Mouse (Mus musculus) duodenum, adult 2 months (tissue): ENCODE results near the gene Pofut1. TPM values are rescaled to one million over a fixed set of nuclear protein-coding genes. Genes with fewer than 3 reads are reported as not detected.

ENCODE experiments used
- polyA plus RNA-seq: library from polyadenylated mRNA; depleted of rRNA; stranded (reverse); fragments of >200 nt; gene quantifications from 2 replicates; pipeline ENCODE4 v1.2.3, GENCODE M21; 2012; ENCODE audit warnings: low replicate concordance; rRNA removed

Pofut1 gene
- 13.4 and 16.6 TPM in 2 replicates for polyA plus RNA-seq

GRCm38 (mm10) chr2:153241250-153242014, at the start of gene Pofut1, which contains the start of gene Plagl2:
Gene Pofut1, plus strand, starts transcription at chr2:153241533.
Gene Plagl2, minus strand, starts transcription at chr2:153241426.

DNA sequence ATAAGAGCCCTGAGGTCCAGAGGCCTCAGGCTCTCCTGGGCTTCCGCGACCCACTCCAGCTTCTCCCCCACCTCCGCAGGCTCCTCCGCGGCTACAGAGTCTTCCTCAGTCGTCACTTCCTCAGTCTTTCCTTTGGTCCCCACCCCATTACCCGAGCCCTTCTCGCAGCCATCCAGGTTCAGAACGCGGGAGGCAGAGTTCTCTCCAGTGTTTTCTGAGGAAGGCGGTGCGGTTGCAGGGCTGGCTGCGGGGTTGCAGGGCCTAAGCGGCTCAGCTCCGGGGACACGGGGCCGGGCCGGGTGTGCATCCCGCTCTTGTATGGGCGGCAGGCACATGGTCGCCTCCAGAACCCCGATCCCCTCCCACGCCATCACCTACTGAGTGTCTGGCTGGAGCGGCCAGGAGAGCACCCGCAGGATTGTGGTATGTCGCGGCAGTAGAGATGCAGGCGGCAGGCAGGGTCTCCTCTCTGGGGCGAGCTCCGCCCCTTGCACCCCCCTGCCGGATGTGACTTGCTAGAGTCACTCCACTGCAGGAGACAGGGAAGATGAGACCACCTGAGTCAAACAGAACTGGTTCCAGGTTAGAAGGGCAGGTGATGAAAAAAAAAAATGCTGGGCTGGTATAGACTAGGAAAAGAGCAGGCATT, 16.3 kb upstream of the Pofut1 start, which contains the start of gene Tspyl3:
TSS of gene Tspyl3 (minus strand) at position 496 of the 649 bp plus-strand sequence.

GRCm38 (mm10) chr2:153290938-153291928, 49.9 kb downstream of the Pofut1 start, which contains the start of gene Kif3b:
Gene Kif3b, plus strand, starts transcription at chr2:153291413.

Other genes with a start within 250 kb of the Pofut1 start
- gene Pdrg1, start 226.1 kb upstream of the Pofut1 start, polyA plus RNA-seq = 12.2 and 13.6 TPM in 2 replicates
- 0.09 and 0.12 TPM in 2 replicates for gene Xkr7, start 209.7 kb upstream of the Pofut1 start, polyA plus RNA-seq
- 7.3 and 7.4 TPM in 2 replicates for gene Ccm2l, start 175.6 kb upstream of the Pofut1 start, polyA plus RNA-seq
- gene Hck, start 133.1 kb upstream of the Pofut1 start, polyA plus RNA-seq = 15.7 and 19.1 TPM in 2 replicates
- 22.9 and 34.5 TPM in 2 replicates for gene Tm9sf4, start 80.2 kb upstream of the Pofut1 start, polyA plus RNA-seq
- 1.4 and 1.7 TPM in 2 replicates for gene Tspyl3, start 16.1 kb upstream of the Pofut1 start, polyA plus RNA-seq
- 8.1 and 12.2 TPM in 2 replicates for gene Plagl2, start 107 bp upstream of the Pofut1 start, polyA plus RNA-seq
- 2.1 and 2.4 TPM in 2 replicates for gene Kif3b, start 49.9 kb downstream of the Pofut1 start, polyA plus RNA-seq
- gene Asxl1, start 104.3 kb downstream of the Pofut1 start, polyA plus RNA-seq = 3.2 and 4.1 TPM in 2 replicates